Mouse (Mus musculus) spleen, adult 18-20 months (tissue): Measurements from ENCODE around the gene Dkkl1.
A peak's percentile ranks its signal among the peaks of the same experiment; 100 is the strongest.

Source experiments
- DNase-seq, 2 experiments: peaks; one replicate each; pipeline ENCODE4 v3.0.0; 2022; ENCODE audit warnings: mixed read lengths in 2 of 2

The Dkkl1 gene

GRCm38 (mm10) chr7:45165701-45166100 is 46.2 kb downstream of the Dkkl1 start:
- no peak for DNase-seq

- DNase-seq, result no peak
Observed at GRCm38 (mm10) chr7:45164833-45165232, 47.1 kb downstream of the Dkkl1 start.

DNA sequence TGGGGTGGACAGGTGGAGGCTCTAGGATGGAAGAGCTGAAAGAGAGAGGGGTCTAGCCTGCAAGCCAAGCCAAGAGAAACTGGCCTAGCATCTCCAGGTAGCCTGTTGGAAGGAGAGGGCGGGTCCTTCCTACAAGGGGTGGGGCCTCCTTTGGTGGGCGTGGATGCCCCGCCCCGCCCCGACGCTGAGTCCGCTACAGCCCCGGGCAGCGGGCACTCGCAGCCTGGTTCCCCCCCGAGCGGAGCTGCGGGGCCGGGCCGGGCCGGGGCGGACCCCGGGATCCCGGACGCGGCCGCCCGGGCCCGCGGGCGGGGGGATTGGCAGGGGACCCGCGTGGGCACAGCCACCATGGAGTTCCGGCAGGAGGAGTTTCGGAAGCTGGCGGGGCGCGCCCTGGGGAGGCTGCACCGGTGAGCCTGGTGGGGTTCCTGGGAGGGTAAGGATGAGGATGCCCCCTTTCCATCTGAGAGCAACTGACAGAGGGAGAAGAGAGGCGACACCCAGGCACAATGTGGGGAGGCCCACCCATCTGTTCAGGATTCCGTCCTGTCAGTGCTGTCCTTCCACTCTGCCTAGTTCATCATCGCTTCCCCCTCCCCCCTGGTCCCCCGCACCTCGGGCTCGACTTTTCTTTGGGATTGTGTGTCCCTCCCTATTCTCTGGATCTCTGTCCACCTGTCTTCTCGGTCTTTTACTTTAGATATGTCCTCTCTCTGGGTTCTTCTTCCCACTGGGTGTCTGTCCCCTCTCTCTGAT is 48.0 kb downstream of the Dkkl1 start, which contains the start of gene Slc17a7:
Gene Slc17a7, plus strand, starts transcription at position 215 of the 756 bp plus-strand sequence.
- peak in 1 of 2 experiments; percentile 32 for DNase-seq

DNA sequence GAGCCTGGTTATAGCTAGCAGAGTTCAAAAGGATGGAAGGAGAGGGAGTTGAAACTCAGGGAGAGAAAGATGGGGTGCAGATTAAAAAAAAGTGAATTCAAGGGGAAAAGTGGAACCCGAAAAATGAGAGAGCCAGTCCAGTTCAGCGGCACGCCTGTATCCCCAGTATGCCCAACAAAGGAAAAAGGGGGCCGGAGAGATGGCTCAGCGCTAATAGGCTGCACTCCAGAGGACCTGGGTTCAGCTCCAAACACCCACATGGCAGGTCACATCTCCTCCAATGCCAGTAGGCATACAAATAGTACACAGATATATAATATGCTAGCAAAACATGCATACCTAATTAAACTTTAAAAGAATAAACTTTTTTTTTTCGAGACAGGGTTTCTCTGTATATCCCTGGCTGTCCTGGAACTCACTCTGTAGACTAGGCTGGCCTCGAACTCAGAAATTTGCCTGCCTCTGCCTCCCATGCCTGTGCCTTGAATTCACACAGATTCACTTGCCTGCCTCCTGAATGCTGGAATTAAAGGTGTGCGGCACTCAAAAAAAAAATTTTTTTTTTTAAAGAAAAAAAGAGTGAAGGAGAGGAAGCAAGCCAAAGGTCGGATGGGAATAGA is 48.8 kb downstream of the Dkkl1 start:
- DNase-seq, result no peak

DNA sequence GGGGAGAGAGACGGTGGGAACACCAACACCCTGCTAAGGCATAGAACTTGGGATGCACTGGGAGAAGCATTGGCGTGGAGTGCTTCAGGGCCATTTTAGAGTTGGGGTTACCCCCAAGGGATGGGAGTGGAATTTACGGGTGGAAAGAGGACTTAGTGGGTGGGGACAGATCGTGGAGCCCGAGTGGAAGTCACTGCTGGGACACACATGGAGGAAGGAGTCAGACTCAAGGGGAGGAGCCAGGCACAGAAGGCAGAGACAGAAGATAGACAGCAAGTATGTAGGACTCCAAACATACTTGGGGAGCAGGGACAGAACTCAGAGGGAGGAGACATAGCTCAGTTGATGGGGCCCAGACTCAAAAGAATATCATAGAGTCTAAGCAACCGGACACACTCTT is 49.4 kb downstream of the Dkkl1 start:
- DNase-seq, result no peak

DNA sequence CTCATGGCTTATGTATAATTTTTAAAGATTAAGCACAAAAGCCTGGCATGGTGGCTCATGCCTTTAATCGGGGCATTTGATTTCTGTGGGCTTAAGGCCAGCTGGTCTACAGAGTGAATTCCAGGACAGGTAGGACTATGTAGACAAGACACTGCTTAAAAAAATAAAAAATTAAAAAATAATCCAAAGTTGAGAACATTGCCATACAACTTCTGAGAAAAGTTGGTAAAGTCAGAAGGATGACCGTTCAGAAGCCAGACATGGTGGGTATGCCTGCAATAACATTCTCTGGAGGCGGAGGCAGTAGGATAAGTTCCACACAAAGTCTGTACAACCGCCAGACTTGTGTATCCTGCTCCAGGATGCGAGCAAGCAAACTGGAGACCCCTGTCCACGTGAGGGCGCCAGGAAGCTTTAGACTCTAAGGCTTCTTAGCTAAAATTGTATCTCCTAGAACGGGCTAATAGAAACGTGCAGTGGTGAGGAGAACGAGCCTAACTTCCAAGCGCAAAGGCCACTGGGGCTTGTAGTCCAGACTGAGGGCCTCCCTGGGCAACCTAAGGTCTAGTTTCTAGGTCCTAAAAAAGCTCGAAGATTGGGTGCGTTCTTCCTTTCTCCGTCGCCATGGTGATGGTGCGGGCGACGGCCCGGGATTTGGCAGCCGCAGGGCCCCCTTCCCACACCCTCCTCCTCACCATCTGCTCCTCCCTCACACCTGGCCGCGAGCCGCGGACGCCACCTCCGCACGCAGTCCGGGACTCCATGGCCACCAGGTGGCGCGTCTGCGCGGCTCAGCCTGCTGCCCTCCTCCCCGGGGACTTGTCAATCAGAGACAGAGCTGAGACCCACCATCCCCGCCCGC is 50.1 kb downstream of the Dkkl1 start:
- peak; percentile 79 to 91 for DNase-seq

DNA sequence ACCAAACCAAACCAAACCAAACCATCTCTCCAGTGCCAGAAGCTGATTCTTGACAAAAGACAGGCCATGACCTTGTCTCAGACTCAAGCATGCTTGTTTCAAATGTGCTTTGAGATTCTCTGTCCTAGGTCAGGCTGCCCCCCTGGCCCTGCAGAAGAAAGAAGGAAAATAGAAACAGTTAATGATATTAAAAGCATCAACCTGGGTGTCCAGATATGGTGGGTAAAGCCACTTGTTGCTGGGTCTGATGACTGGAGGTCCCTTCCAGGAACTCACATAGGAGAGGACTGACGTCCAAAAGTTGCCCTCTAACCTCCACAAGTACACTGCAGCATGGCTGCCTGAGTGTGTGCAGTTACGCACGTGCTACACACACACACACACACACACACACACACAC is 51.1 kb downstream of the Dkkl1 start:
- no peak for DNase-seq

DNA sequence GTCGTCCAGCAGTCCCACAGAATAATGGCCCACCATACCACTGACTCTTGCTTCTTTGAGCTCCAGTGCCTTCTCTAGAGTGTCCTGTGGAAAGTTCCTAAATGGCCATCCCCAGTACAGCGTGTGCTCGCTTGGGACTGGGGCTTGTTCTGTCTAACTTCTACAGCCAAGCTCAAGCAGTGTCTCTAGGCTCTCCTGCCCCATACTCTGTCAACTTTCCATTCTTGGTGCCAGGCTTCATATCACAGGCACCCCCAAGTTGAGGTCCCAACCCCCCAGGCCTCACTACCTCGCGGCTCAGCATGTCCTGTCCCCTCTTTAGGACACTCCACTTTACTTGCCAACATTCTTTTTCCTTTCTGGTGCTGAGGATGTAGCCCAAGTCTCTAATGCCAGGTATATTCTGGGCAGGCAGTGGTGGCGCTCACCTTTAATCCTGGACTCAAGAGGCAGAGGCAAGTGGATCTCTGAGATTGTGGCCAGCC is 51.6 kb downstream of the Dkkl1 start:
- no peak for DNase-seq

- DNase-seq, result no peak
Observed at GRCm38 (mm10) chr7:45158991-45159390, 53.0 kb downstream of the Dkkl1 start.
